Mouse (Mus musculus): ENCODE data around the gene Cd247.
A peak's percentile ranks its signal among the peaks of the same experiment; 100 is the strongest.

Cd247 gene

GRCm38 (mm10) chr1:165818145-165818860 is 29.8 kb downstream of the Cd247 start:
- DNase-seq (ENCODE audit: low spot score in 2 of 2), result no peak

DNA sequence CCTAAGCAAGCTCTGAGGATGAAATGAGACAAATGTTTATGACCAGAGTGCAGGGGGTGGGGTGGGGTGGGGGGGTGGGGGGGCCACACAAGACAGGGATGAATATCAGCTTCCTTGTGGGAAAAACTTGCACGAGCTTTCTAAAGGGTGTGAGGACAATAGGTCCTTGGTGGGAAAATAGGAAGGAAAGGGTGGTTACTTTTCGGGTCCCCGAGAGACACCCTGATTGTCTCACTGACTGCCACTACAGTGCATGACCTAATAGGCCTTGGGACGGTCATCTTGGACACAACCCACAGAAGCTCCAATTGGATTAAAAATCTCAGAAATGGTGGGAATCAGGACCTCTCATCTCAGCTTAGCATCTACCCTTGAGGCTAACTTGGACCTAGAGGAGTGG is 30.7 kb downstream of the Cd247 start:
- DNase-seq (ENCODE audit: low spot score in 2 of 2), result no peak

- DNase-seq (ENCODE audit: low spot score in 2 of 2), result no peak
Observed at GRCm38 (mm10) chr1:165822031-165822430, 33.5 kb downstream of the Cd247 start.

GRCm38 (mm10) chr1:165828173-165828572 is 39.7 kb downstream of the Cd247 start:
- DNase-seq (ENCODE audit: low spot score in 2 of 2), result no peak

GRCm38 (mm10) chr1:165828615-165829014 is 40.1 kb downstream of the Cd247 start:
- no peak for DNase-seq (ENCODE audit: low spot score in 2 of 2)

DNA sequence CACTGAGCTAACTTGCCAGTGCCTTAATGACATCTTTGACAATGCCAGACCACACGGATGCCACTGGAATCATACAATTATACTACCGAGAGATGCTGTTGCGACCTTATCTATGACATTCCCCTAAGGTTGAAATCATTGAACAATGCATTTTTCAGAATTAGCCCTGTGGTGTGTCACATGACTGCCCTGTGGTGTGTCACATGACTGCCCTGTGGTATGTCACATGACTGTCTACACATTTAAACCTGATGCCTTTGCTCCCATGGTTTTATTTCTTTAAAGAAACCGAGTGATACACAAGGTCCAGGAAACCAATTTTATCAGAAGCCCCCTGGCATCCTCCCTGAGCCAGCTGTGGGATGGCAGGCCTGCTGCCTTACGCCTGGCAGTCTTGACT is 41.4 kb downstream of the Cd247 start:
- DNase-seq (ENCODE audit: low spot score in 2 of 2), result no peak

DNA sequence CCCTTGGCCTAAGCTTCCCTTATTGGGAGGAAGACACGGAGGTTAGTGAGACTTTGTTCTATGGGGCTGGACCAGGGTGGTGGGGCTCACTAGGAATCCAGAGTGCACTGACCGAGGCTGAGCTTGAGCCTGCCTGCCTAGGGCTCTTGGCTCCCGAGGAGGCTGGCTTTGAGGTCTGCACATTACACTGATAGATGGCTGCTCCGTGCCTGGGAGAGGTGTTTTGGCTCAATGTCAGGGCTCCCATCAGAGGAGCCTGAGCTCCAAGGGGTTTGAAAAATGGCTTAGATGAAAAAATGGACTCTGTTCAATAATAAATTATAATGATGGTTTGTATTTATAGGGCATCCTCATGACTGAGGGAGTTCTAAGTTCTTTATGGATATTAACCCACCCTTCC is 44.8 kb downstream of the Cd247 start:
- no peak for DNase-seq (ENCODE audit: low spot score in 2 of 2)

DNA sequence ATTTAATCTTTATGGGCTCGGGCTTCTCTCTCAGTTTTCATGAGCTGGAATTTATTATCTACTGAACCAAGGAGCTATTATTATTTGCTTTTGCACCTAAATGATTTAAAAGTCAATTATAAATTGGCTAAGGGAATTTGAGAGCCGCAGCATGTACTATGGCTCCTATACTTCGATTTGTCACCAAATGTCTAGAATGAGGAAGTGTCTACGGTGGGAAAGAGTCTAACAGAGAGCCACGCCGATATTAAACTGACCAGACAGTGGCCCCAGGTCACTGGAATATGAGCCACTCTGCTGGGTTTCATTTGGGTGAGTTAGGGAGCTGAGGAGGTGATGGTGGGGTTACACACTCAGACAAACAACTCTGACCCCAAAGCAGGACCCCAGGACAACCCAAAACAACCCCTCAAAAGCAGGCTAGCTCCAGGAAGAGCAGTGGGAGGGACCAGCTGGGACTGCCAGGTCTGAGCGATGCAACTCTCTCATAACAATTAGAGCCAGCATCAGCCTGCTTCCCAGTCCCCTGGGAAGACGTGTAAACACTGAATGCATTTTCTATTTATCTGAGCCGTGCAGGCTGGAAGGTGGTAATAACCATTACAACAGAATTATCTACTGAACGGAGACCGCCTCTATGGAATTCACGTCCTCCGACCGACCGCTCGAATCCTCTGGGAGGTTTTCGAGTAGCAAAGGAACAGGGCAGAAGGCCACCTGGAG is 45.6 kb downstream of the Cd247 start:
- DNase-seq (ENCODE audit: low spot score in 2 of 2), result no peak

- no peak for DNase-seq (ENCODE audit: low spot score in 2 of 2)
Observed at GRCm38 (mm10) chr1:165834633-165834975, 46.1 kb downstream of the Cd247 start.

DNA sequence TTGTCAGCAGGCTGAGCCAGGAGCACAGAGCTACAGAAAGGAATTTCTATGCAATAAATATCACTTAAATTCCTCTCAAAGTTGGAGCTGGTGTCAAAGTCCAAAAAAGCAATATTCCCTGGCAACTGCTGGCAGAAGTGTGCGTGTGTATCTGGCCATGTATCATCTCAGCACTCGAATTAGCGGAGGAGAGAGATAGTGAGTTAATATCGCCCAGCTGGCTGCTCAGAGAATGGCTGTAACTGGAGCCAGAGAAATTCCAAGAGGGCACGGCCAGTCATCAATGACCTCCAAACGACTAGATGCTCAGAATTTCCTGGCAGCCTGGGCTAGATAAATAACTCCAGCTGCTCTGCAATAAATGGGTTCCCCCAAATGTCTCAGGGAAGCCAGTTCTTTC is 48.0 kb downstream of the Cd247 start:
- DNase-seq (ENCODE audit: low spot score in 2 of 2), result no peak

DNA sequence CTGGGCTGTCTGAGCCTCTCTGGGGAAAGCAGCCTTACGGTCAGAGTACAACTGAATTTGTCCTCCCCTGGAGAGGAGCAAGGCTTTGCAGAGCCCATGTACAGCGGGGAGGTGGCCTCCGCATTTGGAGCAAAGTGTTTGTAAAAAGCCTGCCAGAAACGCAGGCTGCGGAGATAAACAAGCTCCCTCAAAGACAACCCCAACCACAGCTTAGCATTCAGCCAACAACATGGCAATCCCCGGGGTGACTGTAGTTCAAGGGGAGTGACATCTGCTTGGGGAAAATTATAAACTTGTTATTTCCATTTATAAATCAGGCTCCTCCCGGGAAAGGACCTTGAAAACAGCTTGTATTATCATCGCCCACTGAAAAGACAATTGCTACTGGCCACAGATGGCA is 49.1 kb downstream of the Cd247 start:
- DNase-seq (ENCODE audit: low spot score in 2 of 2), result no peak

DNA sequence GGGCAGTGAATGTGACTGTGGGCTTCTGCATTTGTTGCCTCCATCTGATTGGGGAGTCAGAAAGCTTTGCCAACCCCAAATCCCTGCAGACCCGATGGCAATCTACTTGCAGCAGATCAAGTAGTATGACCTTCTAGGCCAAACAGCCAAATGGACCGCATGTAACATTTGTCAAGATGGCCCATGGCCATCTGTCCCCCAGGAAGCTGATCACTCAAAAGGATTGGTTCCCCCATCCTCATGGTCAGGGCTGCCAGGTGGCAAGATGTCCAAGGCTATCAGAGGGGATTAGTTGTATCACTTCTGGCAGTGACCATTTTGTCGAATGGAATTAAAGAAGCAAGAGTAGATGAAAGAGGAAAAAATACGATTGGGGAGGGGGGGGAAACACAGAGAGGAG is 50.7 kb downstream of the Cd247 start:
- no peak for DNase-seq (ENCODE audit: low spot score in 2 of 2)

GRCm38 (mm10) chr1:165840548-165841230 is 52.2 kb downstream of the Cd247 start:
- no peak for DNase-seq (ENCODE audit: low spot score in 2 of 2)

GRCm38 (mm10) chr1:165842170-165842569 is 53.7 kb downstream of the Cd247 start:
- DNase-seq (ENCODE audit: low spot score in 2 of 2), result no peak

GRCm38 (mm10) chr1:165843586-165843985 is 55.1 kb downstream of the Cd247 start:
- no peak for DNase-seq (ENCODE audit: low spot score in 2 of 2)

- DNase-seq (ENCODE audit: low spot score in 2 of 2), result no peak
Observed at GRCm38 (mm10) chr1:165844466-165844951, 56.0 kb downstream of the Cd247 start.

DNA sequence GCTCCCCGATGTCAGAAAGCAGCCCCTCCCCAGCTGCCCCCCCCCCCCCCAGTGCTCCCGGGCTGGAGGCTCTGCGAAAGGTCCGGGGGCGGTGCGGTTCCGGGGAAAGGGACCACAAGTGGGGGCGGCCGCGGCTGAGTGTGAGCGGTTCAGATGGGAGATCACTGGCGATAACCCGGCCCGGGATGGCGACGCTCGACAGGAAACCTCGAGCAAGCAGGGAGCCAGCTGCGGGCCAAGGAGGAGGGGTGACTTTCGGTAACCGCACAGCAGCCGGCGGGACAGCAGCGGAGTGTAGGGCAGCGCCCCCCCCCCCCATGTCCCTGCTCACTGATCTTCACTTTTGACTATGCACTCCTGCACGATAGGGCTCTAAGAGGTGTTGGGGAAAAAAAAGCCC is 56.5 kb downstream of the Cd247 start:
- DNase-seq (ENCODE audit: low spot score in 2 of 2), result no peak

DNA sequence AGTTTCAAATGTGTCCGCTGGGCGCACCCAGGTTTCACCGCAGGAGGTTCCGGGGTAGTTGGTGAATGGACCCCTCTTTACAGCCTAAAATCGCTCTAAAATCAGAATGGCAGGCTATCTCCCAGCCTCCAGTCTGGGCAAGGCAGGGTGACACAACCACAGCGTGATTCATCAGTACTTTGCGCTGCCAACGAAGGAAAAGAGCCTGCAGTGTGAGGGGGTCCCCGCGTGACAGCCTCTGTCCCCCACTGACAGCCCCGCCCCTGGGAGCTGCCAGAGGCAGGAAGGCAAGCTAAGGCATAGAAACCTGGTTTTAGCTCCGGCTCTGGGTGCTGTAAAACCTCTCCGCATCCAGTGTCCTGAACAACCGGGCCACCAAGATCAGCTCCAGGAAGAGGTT is 56.9 kb downstream of the Cd247 start:
- DNase-seq (ENCODE audit: low spot score in 2 of 2), result peak; percentile 27 to 37

DNA sequence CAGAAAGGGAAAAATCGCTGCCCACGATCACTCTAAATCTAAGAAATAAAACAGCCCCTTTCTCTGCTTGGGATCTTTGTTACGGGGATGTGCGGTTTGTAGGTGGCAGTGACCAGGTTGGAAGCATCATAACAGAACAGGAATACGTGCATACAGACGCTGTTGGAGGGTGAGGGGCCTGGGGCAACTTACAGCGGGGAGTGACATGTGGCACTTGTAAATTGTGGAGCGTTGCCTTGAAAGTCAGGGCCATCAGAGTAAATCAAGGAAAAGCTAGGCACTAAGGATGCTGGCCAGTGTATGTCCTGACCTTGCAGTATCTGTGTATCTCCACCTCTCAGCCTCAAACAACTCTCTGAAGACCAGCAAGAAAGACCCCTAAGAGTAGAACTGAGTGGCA is 59.9 kb downstream of the Cd247 start:
- no peak for DNase-seq (ENCODE audit: low spot score in 2 of 2)

- no peak for DNase-seq (ENCODE audit: low spot score in 2 of 2)
Observed at GRCm38 (mm10) chr1:165848881-165849280, 60.4 kb downstream of the Cd247 start.

DNA sequence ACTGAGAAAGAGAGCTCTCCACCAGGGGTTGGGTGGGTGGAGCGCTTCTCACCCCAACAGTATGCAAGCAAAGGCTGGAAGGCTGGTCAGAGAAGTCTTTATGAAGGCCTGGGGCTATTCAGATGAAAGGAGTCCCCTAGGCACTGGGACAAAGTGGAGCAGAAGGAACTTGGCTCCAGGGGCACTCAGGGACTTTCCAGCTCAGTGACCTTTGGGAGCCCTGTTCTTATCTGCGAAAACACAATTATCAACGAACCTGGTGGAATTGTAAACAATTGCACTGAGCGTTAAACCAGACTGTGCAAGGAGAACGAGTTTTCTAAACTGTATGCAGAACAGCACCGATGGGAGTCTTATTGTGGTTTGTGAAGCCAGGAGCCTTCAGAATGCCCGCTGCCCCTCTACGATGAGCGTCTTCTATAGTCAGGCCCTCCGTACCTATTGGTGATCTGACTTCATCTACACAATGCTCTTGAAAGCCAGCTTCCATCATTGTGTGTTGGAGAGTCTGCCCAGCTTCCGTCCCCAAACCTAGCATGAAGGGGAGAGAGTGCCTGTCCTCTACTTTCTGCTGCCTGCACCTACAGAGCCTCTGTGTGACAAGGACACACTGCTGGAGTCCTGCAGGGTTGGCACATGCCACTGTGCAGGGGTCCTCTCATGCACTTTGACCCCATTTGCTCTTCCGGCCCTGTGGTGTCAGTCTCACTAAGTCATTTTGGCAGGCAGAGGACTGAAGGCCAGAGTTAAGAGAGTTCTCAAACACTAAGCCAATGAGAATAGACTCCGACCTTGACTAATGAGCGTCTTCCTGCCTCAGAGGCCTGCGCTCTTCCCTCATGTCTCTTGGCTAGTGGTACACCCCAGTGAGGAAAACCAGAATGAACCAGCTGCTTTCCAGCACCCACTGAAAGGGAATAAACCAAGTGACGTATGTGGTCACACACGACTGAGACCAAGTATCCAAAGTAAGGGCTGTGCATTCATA is 61.3 kb downstream of the Cd247 start:
- DNase-seq (ENCODE audit: low spot score in 2 of 2), result no peak

GRCm38 (mm10) chr1:165852131-165852530 is 63.6 kb downstream of the Cd247 start:
- DNase-seq (ENCODE audit: low spot score in 2 of 2), result no peak
